Mouse (Mus musculus) kidney, adult 11 months (tissue): ENCODE results near the gene Gm5930.
"Not testable (repeated sequence)": the region's sequence is repeated elsewhere in the genome, so short reads cannot be mapped to it uniquely, and the experiment has no call there.

ENCODE experiments used
- DNase-seq: peaks from one replicate; pipeline ENCODE4 v3.0.0; 2022

The Gm5930 gene

GRCm38 (mm10) chr14:44338484-44338883, at the start of gene Gm5930:
Gene Gm5930 (minus strand): TSS chr14:44338584.
- not testable (repeated sequence) for DNase-seq

DNA sequence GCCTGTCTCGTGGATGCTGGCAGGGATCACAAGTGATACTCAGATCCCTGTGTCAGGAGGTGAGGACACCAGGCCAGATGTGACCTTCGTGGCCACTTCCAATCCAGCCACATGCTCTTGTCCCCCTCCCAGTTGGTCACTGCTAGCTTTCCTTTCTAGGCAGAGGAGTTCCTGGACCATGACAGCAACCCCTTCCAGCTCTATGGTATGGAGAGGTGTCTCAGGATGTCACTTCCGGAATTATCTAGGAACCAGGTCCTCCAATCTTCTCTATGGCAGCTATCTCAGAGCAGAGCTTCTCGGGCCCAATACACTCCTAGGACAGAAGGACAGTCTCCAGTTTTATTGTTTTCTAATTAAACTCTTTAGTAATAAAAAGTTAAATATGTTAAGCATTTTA, 45.8 kb upstream of the Gm5930 start:
- DNase-seq, result not testable (repeated sequence)

- DNase-seq, result not testable (repeated sequence)
These were observed 26.7 kb upstream of the Gm5930 start, which contains the start of gene Gm8229 for GRCm38 (mm10) chr14:44365057-44365456. Gene Gm8229 (plus strand): TSS chr14:44365357.

DNA sequence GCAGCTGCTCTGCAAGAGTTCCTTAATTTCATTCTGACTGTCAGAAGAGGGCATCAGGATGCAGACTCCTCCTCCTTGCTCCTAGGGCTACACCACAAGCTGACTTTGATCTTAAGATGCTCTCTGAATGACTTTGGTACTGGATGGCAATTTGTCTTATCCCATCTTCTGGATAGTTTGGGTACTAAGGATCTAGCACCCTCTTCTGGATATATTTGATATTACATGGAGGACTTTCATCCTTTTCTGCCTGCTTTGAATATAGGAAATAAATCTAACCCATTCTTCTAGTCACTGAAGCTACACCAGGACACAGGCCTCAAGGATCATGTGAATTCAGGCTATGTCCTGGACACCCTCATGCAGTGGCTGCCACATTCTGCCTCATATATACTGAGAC, 23.9 kb upstream of the Gm5930 start:
- not testable (repeated sequence) for DNase-seq

GRCm38 (mm10) chr14:44361416-44361815, 23.0 kb upstream of the Gm5930 start:
- not testable (repeated sequence) for DNase-seq

DNA sequence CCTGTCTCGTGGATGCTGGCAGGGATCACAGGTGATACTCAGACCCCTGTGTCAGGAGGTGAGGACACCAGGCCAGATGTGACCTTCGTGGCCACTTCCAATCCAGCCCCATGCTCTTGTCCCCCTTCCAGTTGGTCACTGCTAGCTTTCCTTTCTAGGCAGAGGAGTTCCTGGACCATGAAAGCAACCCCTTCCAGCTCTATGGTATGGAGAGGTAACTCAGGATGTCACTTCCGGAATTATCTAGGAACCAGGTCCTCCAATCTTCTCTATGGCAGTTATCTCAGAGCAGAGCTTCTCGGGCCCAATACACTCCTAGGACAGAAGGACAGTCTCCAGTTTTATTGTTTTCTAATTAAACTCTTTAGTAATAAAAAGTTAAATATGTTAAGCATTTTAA, 26.3 kb downstream of the Gm5930 start:
- DNase-seq, result not testable (repeated sequence)

- not testable (repeated sequence) for DNase-seq
These were observed 53.1 kb downstream of the Gm5930 start, which contains the start of gene Gm8220 for GRCm38 (mm10) chr14:44285280-44285679. Gene Gm8220 (plus strand): TSS chr14:44285580.
